Mouse (Mus musculus) fat pad, adult 2 months (tissue): ENCODE data around the gene Slc6a3.

Experiments used
- DNase-seq: peaks from one replicate; pipeline ENCODE4 v3.0.0-alpha.2; 2011; ENCODE audit warnings: low read depth, low spot score; ENCODE audit errors: extremely low read depth

Slc6a3 gene

GRCm38 (mm10) chr13:73577277-73577676, 40.7 kb downstream of the Slc6a3 start:
- DNase-seq, result no peak

DNA sequence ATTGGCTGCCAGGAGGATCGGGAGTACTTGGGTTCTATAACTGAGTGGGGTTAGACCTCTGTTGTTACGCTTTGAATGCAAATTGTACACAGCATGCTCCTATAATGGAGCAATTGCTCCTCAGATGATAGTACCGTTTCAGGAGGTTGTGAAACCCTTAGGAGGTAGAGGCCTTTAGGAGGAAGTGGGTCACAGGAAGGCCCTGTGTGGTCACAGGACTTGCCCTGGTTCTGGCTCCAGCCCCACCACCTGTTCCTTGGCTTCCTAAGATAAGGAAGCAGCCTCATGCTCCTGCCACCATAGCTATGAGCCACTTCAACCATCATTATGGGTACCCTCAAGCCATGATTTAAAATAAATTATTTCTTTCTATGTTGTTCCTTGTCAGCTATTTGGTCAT, 54.9 kb downstream of the Slc6a3 start:
- no peak for DNase-seq

DNA sequence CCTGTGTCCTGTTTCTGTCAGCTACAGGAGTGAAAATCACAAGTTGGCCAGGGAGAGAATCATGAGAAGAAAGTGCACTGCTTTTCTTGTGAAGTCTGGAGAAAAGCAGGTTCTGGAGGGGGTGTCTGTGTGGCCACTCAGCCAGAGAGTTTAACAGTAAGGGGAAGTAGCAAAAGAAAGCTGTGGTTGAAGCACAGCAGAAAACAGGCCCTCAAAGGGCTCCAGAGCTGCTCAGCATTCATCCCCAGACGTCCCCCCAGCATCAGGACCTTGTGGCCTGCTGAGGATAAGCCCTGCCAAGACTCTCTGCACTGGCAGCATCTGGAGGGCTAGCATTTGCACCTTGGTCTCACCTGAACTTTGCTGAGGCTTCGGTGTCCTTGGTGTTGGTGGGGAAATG, 56.0 kb downstream of the Slc6a3 start:
- no peak for DNase-seq

DNA sequence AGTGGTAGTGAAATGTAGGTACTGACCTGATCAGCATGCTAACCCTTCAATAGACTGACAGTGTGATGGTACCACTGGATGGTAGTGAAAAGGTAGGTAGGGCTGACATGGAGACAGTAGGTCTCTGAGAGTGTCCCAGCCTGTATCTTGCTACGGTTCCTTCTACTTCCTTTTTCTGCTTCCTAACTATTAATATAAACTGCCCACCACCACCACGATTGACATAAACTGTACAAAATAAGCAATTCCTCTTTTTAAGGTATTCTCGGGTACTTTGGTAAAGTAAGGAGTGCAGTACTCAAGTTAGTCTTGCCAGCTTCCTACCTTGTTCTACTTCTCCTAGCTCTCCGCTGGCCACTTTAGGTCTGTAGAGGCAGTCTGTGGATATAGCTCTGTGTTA, 59.7 kb downstream of the Slc6a3 start:
- DNase-seq, result no peak

GRCm38 (mm10) chr13:73600217-73600616, 63.7 kb downstream of the Slc6a3 start:
- DNase-seq, result no peak

DNA sequence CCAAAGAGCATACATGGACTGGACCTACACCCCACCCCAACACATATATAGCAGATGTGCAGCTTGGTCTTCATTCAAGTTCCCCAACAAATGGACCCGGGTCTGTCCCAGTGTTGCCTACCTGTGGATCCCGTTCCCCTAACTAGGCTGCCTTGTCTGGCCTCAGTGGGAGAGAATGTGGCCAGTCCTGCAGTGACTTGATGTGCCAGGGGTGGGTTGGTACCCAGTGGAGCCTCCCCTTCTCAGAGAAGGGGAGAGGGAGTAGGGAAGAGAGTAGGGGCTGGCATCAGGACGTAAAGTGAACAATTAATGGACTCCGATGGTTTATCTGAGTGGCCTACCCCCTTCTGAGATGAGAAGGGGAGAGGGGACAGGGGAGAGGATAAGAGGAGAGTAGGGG, 66.5 kb downstream of the Slc6a3 start:
- no peak for DNase-seq

GRCm38 (mm10) chr13:73603522-73604155, 67.1 kb downstream of the Slc6a3 start, which contains the start of gene Clptm1l:
Gene Clptm1l, plus strand, starts transcription at chr13:73604006.
- peak; percentile 36 for DNase-seq

DNA sequence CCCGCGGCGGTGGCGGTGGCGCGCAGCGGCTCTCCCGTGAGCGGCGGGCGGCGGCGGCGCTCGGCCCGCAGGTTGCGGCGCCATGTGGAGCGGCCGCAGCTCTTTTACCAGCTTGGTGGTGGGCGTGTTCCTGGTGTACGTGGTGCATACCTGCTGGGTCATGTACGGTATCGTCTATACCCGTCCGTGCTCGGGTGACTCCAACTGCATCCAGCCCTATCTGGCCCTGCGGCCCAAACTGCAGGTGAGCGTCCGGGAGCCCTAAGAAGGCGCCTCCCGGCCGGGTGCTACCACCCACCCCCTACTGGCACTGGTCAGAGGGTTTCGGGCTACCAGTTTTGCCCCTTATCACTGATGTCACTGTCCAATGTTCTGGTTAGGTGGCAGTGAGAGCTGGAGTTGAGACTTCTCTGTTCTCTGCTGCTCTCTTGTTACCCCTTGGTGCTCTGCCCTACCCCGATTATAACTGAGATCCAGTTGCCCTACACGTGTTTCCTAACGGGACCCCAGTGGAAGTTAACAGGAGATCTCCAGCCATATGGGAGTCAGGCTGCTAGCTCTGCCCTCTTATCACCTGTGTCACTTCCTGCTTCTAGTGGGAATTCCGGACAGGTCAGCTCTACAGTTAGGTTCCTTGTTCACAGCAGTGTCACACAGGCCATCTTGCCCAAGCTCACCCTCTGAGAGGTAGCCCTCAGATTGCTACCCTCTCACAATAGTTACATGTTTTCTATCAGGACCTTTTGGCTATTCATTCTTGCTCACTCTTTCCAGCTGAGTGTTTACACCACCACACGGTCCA, 67.8 kb downstream of the Slc6a3 start:
- DNase-seq, result no peak

DNA sequence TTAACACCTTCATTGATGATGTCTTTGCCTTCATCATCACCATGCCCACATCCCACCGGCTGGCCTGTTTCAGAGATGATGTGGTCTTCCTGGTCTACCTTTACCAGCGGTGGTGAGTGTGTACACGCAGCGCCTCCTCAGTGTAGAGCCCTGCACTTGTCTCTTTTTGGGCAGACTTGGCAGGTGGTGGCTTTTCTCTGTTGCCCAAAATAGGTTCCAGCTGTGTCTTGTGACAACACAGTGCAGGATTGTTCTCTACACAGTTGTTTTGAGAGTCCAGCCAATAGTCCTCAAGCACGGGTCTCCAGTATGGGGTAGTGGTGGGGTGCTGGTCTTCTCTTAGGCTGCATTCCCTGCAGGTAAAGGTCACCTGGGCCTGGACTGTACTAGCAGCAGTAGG, 81.9 kb downstream of the Slc6a3 start:
- no peak for DNase-seq

DNA sequence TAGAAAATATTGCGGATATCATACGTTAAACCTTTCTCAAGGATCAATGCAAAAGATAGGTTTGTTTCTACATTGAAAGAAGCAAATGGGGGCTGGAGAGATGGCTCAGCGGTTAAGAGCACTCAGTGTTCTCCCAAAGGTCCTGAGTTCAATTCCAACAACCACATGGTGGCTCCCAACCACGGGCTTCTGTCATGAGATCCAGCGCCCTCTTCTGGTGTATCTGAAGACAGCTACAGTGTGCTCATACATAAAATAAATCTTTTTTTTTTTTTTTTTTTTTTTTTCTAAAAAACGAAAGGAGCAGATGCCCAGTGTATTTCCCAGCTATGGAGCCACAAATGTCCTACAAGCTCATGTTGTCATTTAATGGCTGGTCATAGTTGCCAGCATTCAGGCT, 84.1 kb downstream of the Slc6a3 start:
- DNase-seq, result no peak

- DNase-seq, result no peak
Measured at GRCm38 (mm10) chr13:73626410-73626744, 89.8 kb downstream of the Slc6a3 start.

DNA sequence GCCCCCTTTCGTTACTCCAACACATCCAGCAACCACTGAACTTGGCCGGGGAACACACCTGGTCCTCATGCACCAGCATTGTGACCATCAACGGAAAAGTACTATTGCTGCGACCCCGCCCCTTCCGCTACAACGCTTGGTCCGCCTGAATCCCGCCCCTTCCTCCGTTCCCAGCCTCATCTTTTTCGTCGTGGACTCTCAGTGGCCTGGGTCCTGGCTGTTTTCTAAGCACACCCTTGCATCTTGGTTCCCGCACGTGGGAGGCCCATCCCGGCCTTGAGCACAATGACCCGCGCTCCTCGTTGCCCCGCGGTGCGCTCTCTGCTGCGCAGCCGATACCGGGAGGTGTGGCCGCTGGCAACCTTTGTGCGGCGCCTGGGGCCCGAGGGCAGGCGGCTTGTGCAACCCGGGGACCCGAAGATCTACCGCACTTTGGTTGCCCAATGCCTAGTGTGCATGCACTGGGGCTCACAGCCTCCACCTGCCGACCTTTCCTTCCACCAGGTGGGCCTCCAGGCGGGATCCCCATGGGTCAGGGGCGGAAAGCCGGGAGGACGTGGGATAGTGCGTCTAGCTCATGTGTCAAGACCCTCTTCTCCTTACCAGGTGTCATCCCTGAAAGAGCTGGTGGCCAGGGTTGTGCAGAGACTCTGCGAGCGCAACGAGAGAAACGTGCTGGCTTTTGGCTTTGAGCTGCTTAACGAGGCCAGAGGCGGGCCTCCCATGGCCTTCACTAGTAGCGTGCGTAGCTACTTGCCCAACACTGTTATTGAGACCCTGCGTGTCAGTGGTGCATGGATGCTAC, 90.4 kb downstream of the Slc6a3 start, which contains the start of gene Tert:
TSS of gene Tert (plus strand) at position 167 of the 805 bp plus-strand sequence.
- DNase-seq, result no peak
